ENCODE assay signal across 32 mouse cellular contexts in the genomic region with DNA sequence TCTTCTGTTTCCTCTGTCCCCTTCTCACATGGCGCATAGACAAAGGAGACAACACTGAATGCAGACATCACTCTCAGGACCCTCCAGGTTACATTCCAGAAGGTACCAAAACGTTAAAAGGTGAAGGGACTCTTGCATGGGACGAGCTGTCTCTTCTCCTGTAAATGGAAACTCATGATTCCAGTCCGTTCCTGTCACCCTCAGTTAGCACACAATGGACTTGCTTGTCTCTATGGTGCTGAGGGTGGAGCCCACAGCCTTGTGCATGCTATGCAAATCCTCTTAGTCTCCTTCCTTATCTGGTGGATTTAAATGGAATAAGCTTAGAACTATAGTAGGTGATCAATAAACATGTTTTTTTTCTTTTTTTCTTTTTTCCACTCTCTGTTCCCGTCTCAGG. TPM values are rescaled to one million over a fixed set of nuclear protein-coding genes. Genes with fewer than 3 reads are reported as not detected.
"Had no signal": no experiment of that assay in that cellular context is flagged by ENCODE, and none has a peak within 500 bp of the region (broad histone marks: within the 10 kb centered on the region; RNA-seq: fewer than 3 reads in every experiment).

No protein-coding gene starts in this region.

- H3K27ac ChIP-seq: embryonic facial prominence, embryonic 10.5 days; embryonic facial prominence, embryonic 12.5 days; embryonic facial prominence, embryonic 13.5 days; embryonic facial prominence, embryonic 15.5 days; forebrain, embryonic 10.5 days; forebrain, embryonic 12.5 days; forebrain, embryonic 13.5 days; forebrain, embryonic 15.5 days; gastrocnemius, adult 2 months; heart, adult 2 months; heart, embryonic 10.5 days had no signal

- H3K4me1 ChIP-seq: embryonic facial prominence, embryonic 13.5 days had no signal

- DNase-seq: cerebellum, adult 9-11 months; cerebellum, postnatal 10 days; cerebellum, postnatal 14 days; cerebellum, postnatal 25 days; cerebellum, postnatal 36 days; embryo, embryonic 11 days; forebrain, postnatal 0 days; gastrocnemius, adult 2 months; gastrocnemius, postnatal 10 days; gastrocnemius, postnatal 14 days; gastrocnemius, postnatal 25 days; gastrocnemius, postnatal 36 days; heart, adult 11 months; heart, adult 18-20 months; heart, adult 2 months had no signal

- H3K4me3 ChIP-seq: embryonic facial prominence, embryonic 10.5 days; embryonic facial prominence, embryonic 12.5 days; embryonic facial prominence, embryonic 13.5 days; embryonic facial prominence, embryonic 15.5 days; erythroblast, embryonic 14.5 days; forebrain, embryonic 10.5 days; forebrain, embryonic 12.5 days; forebrain, embryonic 13.5 days; forebrain, embryonic 15.5 days; gastrocnemius, adult 2 months; heart, adult 2 months; heart, embryonic 10.5 days had no signal

- H3K9me3 ChIP-seq: embryonic facial prominence, embryonic 10.5 days; embryonic facial prominence, embryonic 12.5 days; embryonic facial prominence, embryonic 13.5 days; embryonic facial prominence, embryonic 15.5 days; forebrain, embryonic 10.5 days; forebrain, embryonic 12.5 days; forebrain, embryonic 13.5 days; forebrain, embryonic 15.5 days; heart, embryonic 10.5 days had no signal

- H3K36me3 ChIP-seq: embryonic facial prominence, embryonic 10.5 days; embryonic facial prominence, embryonic 12.5 days; embryonic facial prominence, embryonic 13.5 days; embryonic facial prominence, embryonic 15.5 days; forebrain, embryonic 10.5 days; forebrain, embryonic 12.5 days; forebrain, embryonic 15.5 days; heart, embryonic 10.5 days had no signal

RNA-seq across cellular contexts. Expression of gene Prss39, which starts 28.4 kb away (rescaled TPM):
- polyA plus RNA-seq: cortical plate, adult 2 months; embryonic facial prominence, embryonic 10.5 days; embryonic facial prominence, embryonic 11.5 days; embryonic facial prominence, embryonic 12.5 days; embryonic facial prominence, embryonic 13.5 days; embryonic facial prominence, embryonic 14.5 days; embryonic facial prominence, embryonic 15.5 days; erythroblast, embryonic 14.5 days; forebrain, embryonic 10.5 days; forebrain, embryonic 11.5 days; forebrain, embryonic 12.5 days; forebrain, embryonic 13.5 days; forebrain, embryonic 14.5 days; forebrain, embryonic 15.5 days; forebrain, embryonic 16.5 days; forebrain, postnatal 0 days; frontal cortex, adult 2 months; heart, embryonic 10.5 days had no signal
